Mouse (Mus musculus) ES-E14 (cell line): ENCODE results near the gene Phlda2. TPM values are rescaled to one million over a fixed set of nuclear protein-coding genes. Genes with fewer than 3 reads are reported as not detected.

ENCODE experiments used
- DNase-seq: peaks from one replicate; pipeline ENCODE4 v3.0.0-alpha.2; 2013; ENCODE audit warnings: low read depth, low spot score
- H3K27ac ChIP-seq: 2 replicates; pipeline ENCODE4 v1.5.1; 2012; ENCODE audit warnings: low read depth, mild to moderate bottlenecking, low read length, moderate library complexity, mixed read lengths; ENCODE audit not compliant: poor library complexity, insufficient read depth, severe bottlenecking
- H3K36me3 ChIP-seq: 2 replicates; pipeline ENCODE4 v1.6.1; 2012; ENCODE audit warnings: mild to moderate bottlenecking, low read length, moderate library complexity, mixed read lengths; ENCODE audit not compliant: control insufficient read depth, poor library complexity, insufficient read depth, severe bottlenecking
- H3K4me1 ChIP-seq, 2 experiments: fragments of 150-350 bp in 1 of 2; sonication (generic) in 1 of 2; 2 replicates each; pipeline ENCODE4 v1.6.1; 2012; ENCODE audit warnings: low read length in 2 of 2, mild to moderate bottlenecking in 1 of 2, mixed read lengths in 1 of 2; ENCODE audit not compliant: control insufficient read depth in 2 of 2, insufficient read depth in 2 of 2, poor library complexity in 1 of 2
- H3K4me3 ChIP-seq, 2 experiments: fragments of 150-350 bp in 1 of 2; sonication (generic) in 1 of 2; 2 replicates each; pipeline ENCODE4 v1.5.1; 2012; ENCODE audit warnings: low read length in 2 of 2, low read depth in 1 of 2, mild to moderate bottlenecking in 1 of 2, mixed read lengths in 1 of 2; ENCODE audit not compliant: insufficient read depth in 1 of 2, poor library complexity in 1 of 2, severe bottlenecking in 1 of 2
- H3K9ac ChIP-seq: 2 replicates; pipeline ENCODE4 v1.6.1; 2012; ENCODE audit warnings: low read depth, mild to moderate bottlenecking, low read length, mixed read lengths; ENCODE audit not compliant: poor library complexity, insufficient read depth, severe bottlenecking
- H3K9me3 ChIP-seq: fragments of 150-350 bp; sonication (generic); 2 replicates; pipeline ENCODE4 v1.6.1; 2012; ENCODE audit warnings: low read depth, mild to moderate bottlenecking, low read length; ENCODE audit not compliant: control insufficient read depth, insufficient read depth
- CHD2 ChIP-seq: IDR thresholded peaks from 2 replicates; pipeline ENCODE4 v1.6.1; 2014; ENCODE audit warnings: mild to moderate bottlenecking, low read depth, low read length, inconsistent platforms
- HCFC1 ChIP-seq: IDR thresholded peaks from 2 replicates; pipeline ENCODE4 v1.6.1; 2012; ENCODE audit warnings: low read length, inconsistent platforms, borderline replicate concordance; ENCODE audit not compliant: insufficient read depth
- MAFK ChIP-seq: IDR thresholded peaks from 2 replicates; pipeline ENCODE4 v1.6.1; 2014; ENCODE audit warnings: mild to moderate bottlenecking, low read depth, low read length, inconsistent platforms; ENCODE audit not compliant: insufficient read depth
- ZC3H11A ChIP-seq: IDR thresholded peaks from 2 replicates; pipeline ENCODE4 v1.6.1; 2012; ENCODE audit warnings: low read depth, mild to moderate bottlenecking, inconsistent platforms, low read length, borderline replicate concordance
- ZNF384 ChIP-seq: IDR thresholded peaks from 2 replicates; pipeline ENCODE4 v1.6.1; 2012; ENCODE audit warnings: low read depth, low read length, inconsistent platforms
- in situ Hi-C, 2 experiments: fragments of 600-800 bp; cut with MboI; formaldehyde crosslinking; loops; one replicate each; pipeline ENCODE4 v1.15.1; 2025; ENCODE audit warnings: low sequenced_read_pairs in 2 of 2, inconsistent platforms in 1 of 2; ENCODE audit not compliant: unreplicated experiment in 2 of 2
- total RNA-seq: library from RNA; depleted of rRNA; stranded (reverse); fragments of 300-350 nt; gene quantifications from 2 replicates; pipeline ENCODE4 v1.2.3, GENCODE M21; 2012; rRNA removed

Gene Phlda2
- 113 and 272 TPM in 2 replicates for total RNA-seq

DNA sequence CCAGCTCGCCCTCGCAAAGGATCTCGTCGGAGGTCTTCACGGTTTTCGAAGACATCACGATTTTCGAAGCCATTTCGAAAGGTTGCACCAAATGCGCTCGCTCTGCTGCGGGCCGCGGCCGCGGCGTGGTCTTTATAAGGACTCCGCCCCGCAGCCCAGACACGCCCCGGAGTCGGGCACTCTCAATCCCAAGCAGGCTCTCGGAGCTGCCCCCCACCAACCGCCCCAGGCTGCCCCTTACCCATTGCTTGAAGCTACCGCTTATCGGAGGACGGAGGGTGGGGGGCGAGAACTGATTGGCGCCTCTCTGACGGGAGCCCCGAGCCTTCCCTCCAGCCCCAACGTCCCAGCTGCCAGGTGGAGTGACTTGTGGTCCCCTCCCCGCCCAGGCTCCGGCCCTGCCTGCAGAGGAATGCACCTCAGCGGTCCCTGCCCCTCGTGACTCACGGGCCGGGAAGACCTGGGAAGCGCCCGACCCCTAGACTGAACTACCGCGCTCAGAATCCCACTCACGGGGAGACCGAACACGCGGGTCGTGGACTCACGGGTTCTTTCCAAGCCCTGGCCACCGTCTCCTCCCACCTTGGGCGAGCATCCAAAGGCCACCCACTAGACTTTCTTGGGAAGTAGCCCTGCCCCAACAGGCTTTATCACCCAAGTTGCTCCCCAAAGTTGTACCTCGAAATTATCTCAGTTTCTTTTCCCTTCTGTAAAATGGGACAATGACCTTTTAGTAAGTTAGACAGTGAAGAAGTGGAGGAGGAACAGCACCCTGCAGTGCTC is at the start of gene Phlda2:
Gene Phlda2, minus strand, starts transcription at position 733 of the 783 bp plus-strand sequence.
- Histone ChIP-seq H3K9ac (peak within 1 kb of the TSS; percentile 62), H3K4me3 (peak within 1 kb of the TSS; percentile 58 to 61), H3K9me3 (no peaks in the 10 kb centered on the region), H3K36me3 (no peaks in the 10 kb centered on the region), H3K27ac (0 out of 2 replicates have a peak within 1 kb of the TSS, but pooled peaks have one; percentile 26), H3K4me1 (peaks cover 3 to 33% of the 10 kb centered on the region in 2 experiments; a peak in 3 of 4 replicates)
- peak; percentile 40 for DNase-seq
- TF ChIP-seq ZC3H11A = no peak
- TF ChIP-seq MAFK = no peak
- 0 out of 2 replicates have a peak, but pooled peaks have one; percentile 27 for TF ChIP-seq HCFC1
- no peak for TF ChIP-seq CHD2
- no peak for TF ChIP-seq ZNF384
- in situ Hi-C loops = no loop called here

DNA sequence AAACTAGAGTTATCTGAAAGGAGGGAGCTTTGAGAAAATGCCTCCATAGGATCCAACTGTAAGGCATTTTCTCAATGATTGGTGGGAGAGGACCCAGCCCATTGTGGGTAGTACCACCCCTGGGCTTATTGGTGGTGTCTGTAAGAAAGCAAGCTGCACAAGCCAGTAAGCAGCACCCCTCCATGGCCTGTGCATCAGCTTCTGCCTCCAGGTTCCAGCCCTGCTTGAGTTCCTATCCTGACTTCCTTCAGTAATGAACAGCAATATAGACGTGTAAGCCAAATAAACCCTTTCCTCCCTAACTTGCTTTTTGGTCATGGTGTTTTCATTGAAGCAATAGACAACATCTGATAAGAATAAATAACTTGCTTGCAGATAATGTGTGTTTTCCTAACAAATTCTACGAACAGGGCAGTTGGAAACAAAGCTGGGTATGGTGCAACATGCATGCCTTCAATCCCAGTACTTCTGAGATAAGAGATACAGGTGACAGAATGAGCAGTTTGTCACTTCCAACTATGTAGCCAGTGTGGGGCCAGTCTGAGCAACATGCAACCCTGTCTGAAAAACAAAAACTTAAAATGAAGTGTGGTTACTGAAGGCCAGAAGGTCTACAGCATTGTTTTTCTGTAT is 46.8 kb upstream of the Phlda2 start:
- in situ Hi-C loops = no loop called here
- Histone ChIP-seq H3K4me1 (no peaks in the 10 kb centered on the region; a peak in 3 of 4 replicates), H3K4me3 (peak overlapping the region; percentile 75 to 79), H3K9ac (peak overlapping the region; percentile 95), H3K9me3 (no peaks in the 10 kb centered on the region), H3K36me3 (peaks cover 7% of the 10 kb centered on the region; the same call in 1 of the 2 replicates), H3K27ac (peak overlapping the region; percentile 95; the same call in 1 of the 2 replicates)
- no peak for TF ChIP-seq MAFK
- TF ChIP-seq ZC3H11A = no peak
- TF ChIP-seq CHD2 = no peak
- no peak for TF ChIP-seq ZNF384
- no peak for TF ChIP-seq HCFC1
- DNase-seq = no peak

GRCm38 (mm10) chr7:143548976-143549457 is 46.1 kb upstream of the Phlda2 start, which contains the start of gene Nap1l4:
Gene Nap1l4 (minus strand): TSS chr7:143549106.
- in situ Hi-C loops = no loop called here
- peak within 1 kb of the TSS; percentile 95 for H3K27ac ChIP-seq
- TF ChIP-seq MAFK (no peak), CHD2 (peak; percentile 93), ZC3H11A (no peak)

GRCm38 (mm10) chr7:143548231-143548961 is 45.4 kb upstream of the Phlda2 start:
- H3K9me3 ChIP-seq = no peaks in the 10 kb centered on the region
- in situ Hi-C loops = no loop called here
- H3K36me3 ChIP-seq = peaks cover 7% of the 10 kb centered on the region; the same call in 1 of the 2 replicates
- TF ChIP-seq MAFK (no peak), ZC3H11A (no peak)
- H3K4me3 ChIP-seq = peak overlapping the region; percentile 87 to 94
- H3K27ac ChIP-seq = peak overlapping the region; percentile 75
- H3K9ac ChIP-seq = peak overlapping the region; percentile 92
- peak; percentile 42 for DNase-seq
- peaks cover 0 to 5% of the 10 kb centered on the region in 2 experiments for H3K4me1 ChIP-seq

More at GRCm38 (mm10) chr7:143548976-143549457, 46.1 kb upstream of the Phlda2 start, which contains the start of gene Nap1l4:
- Histone ChIP-seq H3K4me1 (peaks cover 0 to under 1% of the 10 kb centered on the region in 2 experiments; a peak in 3 of 4 replicates), H3K9me3 (no peaks in the 10 kb centered on the region), H3K9ac (peak within 1 kb of the TSS; percentile 95), H3K4me3 (peak within 1 kb of the TSS; percentile 87 to 94), H3K36me3 (peaks cover 7% of the 10 kb centered on the region; the same call in 1 of the 2 replicates)
- peak; percentile 98 for DNase-seq
